Mouse (Mus musculus): ENCODE results near the gene 1700067P10Rik.

The 1700067P10Rik gene

GRCm38 (mm10) chr17:48096321-48096720 lies 7.2 kb downstream of the 1700067P10Rik start:
- DNase-seq (ENCODE audit: low spot score in 2 of 2): no peak

GRCm38 (mm10) chr17:48097011-48097742 lies 8.1 kb downstream of the 1700067P10Rik start:
- DNase-seq (ENCODE audit: low spot score in 2 of 2): no peak

- no peak for DNase-seq (ENCODE audit: low spot score in 2 of 2)
These were observed 8.8 kb downstream of the 1700067P10Rik start for GRCm38 (mm10) chr17:48097743-48098527.

GRCm38 (mm10) chr17:48098528-48098890 lies 9.4 kb downstream of the 1700067P10Rik start:
- DNase-seq (ENCODE audit: low spot score in 2 of 2): no peak

GRCm38 (mm10) chr17:48099312-48099711 lies 10.2 kb downstream of the 1700067P10Rik start:
- DNase-seq (ENCODE audit: low spot score in 2 of 2): no peak

- DNase-seq (ENCODE audit: low spot score in 2 of 2): peak; percentile 85 to 88
These were observed 11.6 kb downstream of the 1700067P10Rik start for GRCm38 (mm10) chr17:48100441-48101417.

GRCm38 (mm10) chr17:48107333-48107732 lies 18.2 kb downstream of the 1700067P10Rik start:
- DNase-seq (ENCODE audit: low spot score in 2 of 2): no peak

GRCm38 (mm10) chr17:48107862-48108261 lies 18.7 kb downstream of the 1700067P10Rik start:
- DNase-seq (ENCODE audit: low spot score in 2 of 2): no peak

- DNase-seq (ENCODE audit: low spot score in 2 of 2): no peak
These were observed 19.4 kb downstream of the 1700067P10Rik start for GRCm38 (mm10) chr17:48108520-48108919.

- DNase-seq (ENCODE audit: low spot score in 2 of 2): no peak
These were observed 21.6 kb downstream of the 1700067P10Rik start for GRCm38 (mm10) chr17:48110547-48111287.

GRCm38 (mm10) chr17:48118570-48118969 lies 29.5 kb downstream of the 1700067P10Rik start:
- DNase-seq (ENCODE audit: low spot score in 2 of 2): no peak

- peak in 1 of 2 experiments; percentile 31 for DNase-seq (ENCODE audit: low spot score in 2 of 2)
These were observed 30.5 kb downstream of the 1700067P10Rik start for GRCm38 (mm10) chr17:48119656-48120055.

- DNase-seq (ENCODE audit: low spot score in 2 of 2): no peak
These were observed 31.3 kb downstream of the 1700067P10Rik start for GRCm38 (mm10) chr17:48120456-48120855.

GRCm38 (mm10) chr17:48132810-48133209 lies 43.7 kb downstream of the 1700067P10Rik start:
- DNase-seq (ENCODE audit: low spot score in 2 of 2): no peak
